Mouse (Mus musculus) bone marrow macrophage, adult 2 months (primary cell): ENCODE measurements around the gene Olfr1045.
"Not testable (repeated sequence)": the region's sequence is repeated elsewhere in the genome, so short reads cannot be mapped to it uniquely, and the experiment has no call there.

Experiments used
- CTCF ChIP-seq: IDR thresholded peaks from 2 replicates; pipeline ENCODE4 v1.5.1; 2012; ENCODE audit warnings: low read depth, mild to moderate bottlenecking, low read length, moderate library complexity
- POLR2A ChIP-seq: IDR thresholded peaks from 2 replicates; pipeline ENCODE4 v1.6.1; 2012; ENCODE audit warnings: mild to moderate bottlenecking, low read depth, low read length, borderline replicate concordance

GRCm38 (mm10) chr2:86175422-86175821 is 27.4 kb downstream of the Olfr1045 start:
- not testable (repeated sequence) for TF ChIP-seq CTCF, POLR2A
